Mouse (Mus musculus) frontal cortex, postnatal 14 days (tissue): ENCODE measurements around the gene Sult1e1.

Source experiments
- DNase-seq, 2 experiments: peaks; one replicate each; pipeline ENCODE4 v3.0.0; 2022; ENCODE audit warnings: low spot score in 2 of 2

The Sult1e1 gene

GRCm38 (mm10) chr5:87591494-87591893, at the start of gene Sult1e1:
Gene Sult1e1 (minus strand): TSS chr5:87591594.
- no peak for DNase-seq

DNA sequence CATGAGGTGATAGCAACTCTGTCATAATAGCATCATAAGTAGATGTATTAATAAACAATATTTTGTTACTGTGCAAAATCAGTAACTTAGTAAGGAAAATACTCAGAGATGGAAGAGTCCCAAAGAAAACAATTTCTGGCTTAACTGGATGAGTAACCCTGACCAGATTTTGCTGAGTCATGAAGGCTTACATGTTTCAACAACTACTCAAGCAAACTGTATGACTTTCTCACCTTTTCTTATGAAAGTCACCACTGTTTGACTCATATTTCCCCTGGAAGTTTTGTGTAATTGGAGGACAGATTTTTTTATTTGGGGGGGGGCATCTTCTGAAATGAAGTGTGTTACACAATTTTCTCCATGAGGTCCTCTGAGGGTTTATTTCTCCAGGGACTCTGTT, 31.3 kb upstream of the Sult1e1 start:
- DNase-seq: no peak

DNA sequence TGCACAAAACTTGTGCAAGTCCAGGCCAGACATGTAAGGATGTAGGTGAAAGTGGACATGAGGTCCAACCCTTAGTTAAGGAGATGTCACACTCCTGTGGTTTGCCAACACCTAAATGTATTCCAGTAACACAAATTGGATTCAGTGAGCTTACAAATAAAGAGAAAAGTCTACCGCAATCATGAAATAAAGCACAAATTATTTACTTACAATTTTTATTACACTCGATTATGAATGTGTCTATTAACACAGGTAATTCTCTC, 23.7 kb upstream of the Sult1e1 start:
- no peak for DNase-seq

GRCm38 (mm10) chr5:87614364-87615127, 23.2 kb upstream of the Sult1e1 start:
- DNase-seq: no peak

DNA sequence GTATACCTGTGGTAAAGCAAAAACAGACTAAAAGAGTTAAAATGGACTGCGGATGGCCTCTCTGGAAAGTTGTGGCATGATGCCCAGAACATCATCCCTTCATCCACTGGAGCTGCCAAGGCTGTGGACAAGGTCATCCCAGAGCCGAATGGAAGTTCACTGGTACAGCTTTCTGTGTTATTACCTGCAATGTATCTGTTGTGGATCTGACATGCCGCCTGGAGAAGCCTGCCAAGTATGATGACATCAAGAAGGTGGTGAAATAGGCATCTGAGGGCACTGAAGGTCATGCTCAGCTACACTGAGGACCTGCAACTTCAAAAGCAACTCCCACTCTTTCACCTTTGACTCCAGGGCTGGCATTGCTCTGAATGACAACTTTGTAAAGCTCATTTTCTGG, 9.6 kb upstream of the Sult1e1 start:
- DNase-seq: no peak

DNA sequence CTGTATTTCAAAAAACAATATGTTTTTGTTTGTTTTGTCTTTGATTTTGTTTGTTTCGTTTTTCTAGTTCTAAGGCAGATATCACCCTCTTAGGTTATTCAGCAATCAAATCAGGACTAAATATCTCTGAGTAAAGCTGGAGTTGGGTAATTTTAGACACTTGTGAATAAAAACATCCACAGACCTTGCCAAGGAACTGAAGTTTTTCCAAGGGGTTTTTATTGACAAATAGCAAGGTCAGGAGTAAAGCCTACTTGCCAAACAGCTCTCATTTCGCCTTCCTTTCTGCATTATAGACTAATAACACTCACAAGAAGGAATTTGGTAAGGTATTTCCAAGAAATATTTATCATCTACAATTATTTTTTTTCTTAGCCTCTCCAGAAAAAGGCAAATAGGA, 6.5 kb upstream of the Sult1e1 start:
- no peak for DNase-seq

GRCm38 (mm10) chr5:87589916-87590315, 1.5 kb downstream of the Sult1e1 start:
- DNase-seq: no peak

GRCm38 (mm10) chr5:87580389-87580788, 11.0 kb downstream of the Sult1e1 start:
- no peak for DNase-seq

- no peak for DNase-seq
Measured at GRCm38 (mm10) chr5:87574174-87574573, 17.2 kb downstream of the Sult1e1 start.

DNA sequence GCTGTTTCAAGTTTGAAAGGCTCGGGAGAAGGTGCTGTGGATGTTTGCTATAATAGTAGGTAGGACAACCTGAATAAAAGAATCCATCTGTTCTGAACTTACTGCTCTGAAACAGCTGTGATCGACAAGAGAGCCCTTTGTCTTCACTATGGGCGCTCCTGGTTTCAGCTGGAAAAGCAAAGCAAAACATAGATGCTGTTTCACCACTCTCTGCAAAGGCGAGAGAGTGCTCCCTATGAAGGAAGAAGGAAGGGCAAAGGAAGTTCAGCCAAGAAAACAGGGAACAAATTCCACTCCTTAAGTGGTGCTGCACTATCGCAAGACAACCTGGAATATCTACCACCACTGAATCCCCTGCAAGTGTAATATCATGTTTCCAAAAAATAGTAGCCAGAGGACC, 17.9 kb downstream of the Sult1e1 start:
- no peak for DNase-seq

GRCm38 (mm10) chr5:87572781-87573180, 18.6 kb downstream of the Sult1e1 start:
- no peak for DNase-seq

DNA sequence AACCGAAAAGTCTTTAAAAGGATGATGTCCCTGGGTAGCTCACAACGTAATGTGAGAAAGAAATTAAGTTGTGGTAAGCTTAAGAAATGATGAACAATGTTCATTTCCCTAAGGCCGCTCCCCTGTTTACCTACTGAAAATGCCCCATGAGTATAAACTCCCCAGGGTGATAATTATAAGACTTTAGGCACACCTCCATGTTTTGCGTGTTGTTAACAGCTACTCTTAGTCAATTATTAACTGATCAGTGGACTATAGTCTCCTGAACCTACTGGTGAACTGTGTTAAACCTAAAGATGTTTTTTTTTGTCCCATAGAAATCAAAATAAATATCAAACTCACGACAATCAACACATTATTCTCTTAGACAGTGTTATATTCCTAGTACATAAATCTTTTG, 22.5 kb downstream of the Sult1e1 start, which contains the start of gene Sult1d1:
TSS of gene Sult1d1 (minus strand) at position 183 of the 400 bp plus-strand sequence.
- DNase-seq: no peak

GRCm38 (mm10) chr5:87567306-87567705, 24.1 kb downstream of the Sult1e1 start:
- no peak for DNase-seq

GRCm38 (mm10) chr5:87562966-87563365, 28.4 kb downstream of the Sult1e1 start:
- no peak for DNase-seq

GRCm38 (mm10) chr5:87562526-87562925, 28.9 kb downstream of the Sult1e1 start:
- no peak for DNase-seq

- DNase-seq: no peak
Measured at GRCm38 (mm10) chr5:87560145-87560544, 31.2 kb downstream of the Sult1e1 start.

GRCm38 (mm10) chr5:87550935-87551334, 40.5 kb downstream of the Sult1e1 start:
- DNase-seq: no peak

DNA sequence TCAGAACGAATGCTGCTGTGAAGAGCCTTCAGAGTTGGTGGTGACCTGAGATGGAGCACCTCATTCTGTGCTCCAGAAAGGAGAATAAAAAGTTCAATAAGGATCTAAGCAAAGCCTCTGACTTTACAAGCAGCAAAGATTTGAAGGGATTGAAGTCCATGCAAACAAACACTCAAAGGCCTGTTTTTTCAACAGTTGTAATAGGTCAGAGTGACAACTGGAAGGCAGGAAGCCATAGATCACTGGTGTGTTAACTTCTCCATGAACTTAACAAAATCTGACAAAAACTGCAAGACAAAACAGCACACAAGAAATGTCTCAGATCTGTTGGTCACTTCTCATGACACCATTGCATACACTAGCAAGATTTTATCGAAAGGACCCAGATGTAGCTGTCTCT, 53.3 kb downstream of the Sult1e1 start, which contains the start of gene Sult1b1:
TSS of gene Sult1b1 (minus strand) at position 85 of the 400 bp plus-strand sequence.
- DNase-seq: no peak

GRCm38 (mm10) chr5:87535994-87536644, 55.3 kb downstream of the Sult1e1 start:
- no peak for DNase-seq

GRCm38 (mm10) chr5:87532288-87532687, 59.1 kb downstream of the Sult1e1 start:
- DNase-seq: no peak
